Mouse (Mus musculus) megakaryocyte, embryonic 14.5 days (primary cell): ENCODE measurements at regions not wholly inside any gene's neighbourhood (a gene's known extent, or its start where the extent isn't known, plus 50 kb on each side); places are given as distances from the start of the nearest gene placed in this dataset.

Experiments used
- FLI1 ChIP-seq: IDR thresholded peaks from 2 replicates; pipeline ENCODE4 v1.6.1; 2012; ENCODE audit warnings: low read length, inconsistent platforms, mixed read lengths
- GATA1 ChIP-seq: IDR thresholded peaks from 3 replicates; pipeline ENCODE4 v1.6.1; 2012; ENCODE audit warnings: mixed read lengths, low read length, inconsistent platforms, borderline replicate concordance

GRCm38 (mm10) chr10:98857395-98857794, 56.8 kb upstream of the Atp2b1 start:
- no peak for TF ChIP-seq GATA1
- TF ChIP-seq FLI1, result no peak
